Mouse (Mus musculus): ENCODE measurements at regions not wholly inside any gene's neighbourhood (a gene's known extent, or its start where the extent isn't known, plus 50 kb on each side); places are given as distances from the start of the nearest gene placed in this dataset.

- DNase-seq (ENCODE audit: inconsistent age in 2 of 2, low spot score in 1 of 2): peak in 1 of 2 experiments; percentile 30
Measured at GRCm38 (mm10) chr14:59075845-59076745, 66.6 kb downstream of the 1700129C05Rik start.

GRCm38 (mm10) chr14:59072323-59073039, 70.2 kb downstream of the 1700129C05Rik start:
- no peak for DNase-seq (ENCODE audit: inconsistent age in 2 of 2, low spot score in 1 of 2)

GRCm38 (mm10) chr14:59070056-59070455, 72.6 kb downstream of the 1700129C05Rik start:
- DNase-seq (ENCODE audit: inconsistent age in 2 of 2, low spot score in 1 of 2): no peak

GRCm38 (mm10) chr14:59066456-59067220, 76.1 kb downstream of the 1700129C05Rik start:
- no peak for DNase-seq (ENCODE audit: inconsistent age in 2 of 2, low spot score in 1 of 2)

GRCm38 (mm10) chr14:59063221-59063620, 79.5 kb downstream of the 1700129C05Rik start:
- DNase-seq (ENCODE audit: inconsistent age in 2 of 2, low spot score in 1 of 2): no peak

- no peak for DNase-seq (ENCODE audit: inconsistent age in 2 of 2, low spot score in 1 of 2)
Measured at GRCm38 (mm10) chr14:59056832-59057231, 85.9 kb downstream of the 1700129C05Rik start.

- peak in 1 of 2 experiments; percentile 56 for DNase-seq (ENCODE audit: inconsistent age in 2 of 2, low spot score in 1 of 2)
Measured at GRCm38 (mm10) chr14:59055283-59055682, 87.4 kb downstream of the 1700129C05Rik start.

- no peak for DNase-seq (ENCODE audit: inconsistent age in 2 of 2, low spot score in 1 of 2)
Measured at GRCm38 (mm10) chr14:59052421-59052820, 90.3 kb downstream of the 1700129C05Rik start.

GRCm38 (mm10) chr14:59051478-59051879, 91.2 kb downstream of the 1700129C05Rik start:
- no peak for DNase-seq (ENCODE audit: inconsistent age in 2 of 2, low spot score in 1 of 2)

GRCm38 (mm10) chr14:59045687-59046086, 97.0 kb downstream of the 1700129C05Rik start:
- DNase-seq (ENCODE audit: inconsistent age in 2 of 2, low spot score in 1 of 2): no peak

GRCm38 (mm10) chr14:59045235-59045634, 97.5 kb downstream of the 1700129C05Rik start:
- DNase-seq (ENCODE audit: inconsistent age in 2 of 2, low spot score in 1 of 2): no peak

GRCm38 (mm10) chr14:59042152-59042551, 100.5 kb downstream of the 1700129C05Rik start:
- DNase-seq (ENCODE audit: inconsistent age in 2 of 2, low spot score in 1 of 2): no peak

- DNase-seq (ENCODE audit: inconsistent age in 2 of 2, low spot score in 1 of 2): peak in 1 of 2 experiments; percentile 59
Measured at GRCm38 (mm10) chr14:59025757-59026156, 116.9 kb downstream of the 1700129C05Rik start.

GRCm38 (mm10) chr14:59009534-59009933, 133.2 kb downstream of the 1700129C05Rik start:
- no peak for DNase-seq (ENCODE audit: inconsistent age in 2 of 2, low spot score in 1 of 2)

- no peak for DNase-seq (ENCODE audit: inconsistent age in 2 of 2, low spot score in 1 of 2)
Measured at GRCm38 (mm10) chr14:58999106-58999778, 143.5 kb downstream of the 1700129C05Rik start.

GRCm38 (mm10) chr14:58994994-58995393, 147.7 kb downstream of the 1700129C05Rik start:
- DNase-seq (ENCODE audit: inconsistent age in 2 of 2, low spot score in 1 of 2): no peak

GRCm38 (mm10) chr14:58989644-58990217, 153.0 kb downstream of the 1700129C05Rik start:
- no peak for DNase-seq (ENCODE audit: inconsistent age in 2 of 2, low spot score in 1 of 2)

GRCm38 (mm10) chr14:58987688-58988087, 155.0 kb downstream of the 1700129C05Rik start:
- DNase-seq (ENCODE audit: inconsistent age in 2 of 2, low spot score in 1 of 2): no peak

GRCm38 (mm10) chr14:58985838-58986237, 156.9 kb downstream of the 1700129C05Rik start:
- DNase-seq (ENCODE audit: inconsistent age in 2 of 2, low spot score in 1 of 2): no peak

- peak; percentile 48 to 80 for DNase-seq (ENCODE audit: inconsistent age in 2 of 2, low spot score in 1 of 2)
Measured at GRCm38 (mm10) chr14:58976791-58977190, 165.9 kb downstream of the 1700129C05Rik start.
